ENCODE assay signal across 21 mouse cellular contexts in the genomic region with DNA sequence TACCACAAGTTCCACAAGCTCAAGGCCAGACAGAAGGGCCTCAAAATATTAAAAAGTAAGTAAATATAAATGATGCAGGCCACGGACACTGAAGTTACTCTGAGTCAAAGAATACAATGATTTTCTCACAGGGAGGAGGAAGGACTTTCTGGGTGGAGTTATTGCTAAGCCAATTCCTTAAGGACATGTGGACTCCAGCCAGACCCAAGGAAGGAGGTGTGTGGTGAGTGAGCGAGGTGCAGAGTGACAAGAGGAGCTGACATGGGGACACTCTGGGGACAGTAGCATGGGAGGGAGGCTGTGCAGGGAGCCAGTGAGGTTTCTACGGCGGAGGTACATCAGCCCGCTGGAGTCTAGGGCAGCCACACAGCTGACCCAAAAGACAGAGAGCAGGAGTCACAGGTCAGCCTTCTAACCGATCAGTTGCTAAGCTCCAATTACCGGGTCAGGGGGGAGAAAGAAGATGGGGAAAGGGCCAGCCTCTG. TPM values are rescaled to one million over a fixed set of nuclear protein-coding genes. Genes with fewer than 3 reads are reported as not detected.
DNase-seq lines count a peak whose midpoint lies in the region; ATAC-seq and TF ChIP-seq lines count a peak whose summit lies in the region.
"Had no signal": no experiment of that assay in that cellular context is flagged by ENCODE, and none has a peak within 500 bp of the region (broad histone marks: within the 10 kb centered on the region; RNA-seq: fewer than 3 reads in every experiment).

No protein-coding gene starts in this region.

- no peak overlapping the region for H3K9ac ChIP-seq in hindbrain, embryonic 12.5 days
- H3K9ac ChIP-seq: embryonic facial prominence, embryonic 15.5 days; heart, embryonic 13.5 days; hindbrain, embryonic 13.5 days had no signal

- no peak overlapping the region for H3K27ac ChIP-seq in hindbrain, embryonic 10.5 days
- H3K27ac ChIP-seq in hindbrain, embryonic 12.5 days: no peak overlapping the region
- H3K27ac ChIP-seq: embryonic facial prominence, embryonic 15.5 days; forebrain, embryonic 10.5 days; heart, embryonic 13.5 days; hindbrain, embryonic 13.5 days; hindbrain, postnatal 0 days had no signal

- no peak overlapping the region for H3K4me3 ChIP-seq in hindbrain, embryonic 10.5 days
- no peak overlapping the region for H3K4me3 ChIP-seq in hindbrain, embryonic 12.5 days
- no peak overlapping the region for H3K4me3 ChIP-seq in lung, adult 2 months (replicated peaks; ENCODE audit: extremely low read depth, low read depth, low read length)
- H3K4me3 ChIP-seq: embryonic facial prominence, embryonic 15.5 days; erythroblast, embryonic 14.5 days; forebrain, embryonic 10.5 days; heart, embryonic 13.5 days; hindbrain, embryonic 13.5 days had no signal

- H3K4me2 ChIP-seq in hindbrain, embryonic 12.5 days (replicated peaks): no peak overlapping the region
- H3K4me2 ChIP-seq: embryonic facial prominence, embryonic 15.5 days; heart, embryonic 13.5 days; hindbrain, embryonic 13.5 days had no signal

- H3K9me3 ChIP-seq in hindbrain, embryonic 10.5 days: no peaks in the 10 kb centered on the region
- no peaks in the 10 kb centered on the region for H3K9me3 ChIP-seq in hindbrain, embryonic 12.5 days (replicated peaks)
- H3K9me3 ChIP-seq: embryonic facial prominence, embryonic 15.5 days; forebrain, embryonic 10.5 days; G1E; heart, embryonic 13.5 days; hindbrain, embryonic 13.5 days had no signal

- H3K36me3 ChIP-seq in hindbrain, embryonic 10.5 days: no peaks in the 10 kb centered on the region
- no peaks in the 10 kb centered on the region for H3K36me3 ChIP-seq in hindbrain, embryonic 12.5 days
- H3K36me3 ChIP-seq: embryonic facial prominence, embryonic 15.5 days; forebrain, embryonic 10.5 days; heart, embryonic 13.5 days; hindbrain, embryonic 13.5 days had no signal

- H3K4me1 ChIP-seq in hindbrain, embryonic 10.5 days (replicated peaks): peaks cover 73% of the 10 kb centered on the region
- peaks cover 37% of the 10 kb centered on the region for H3K4me1 ChIP-seq in hindbrain, embryonic 12.5 days
- peaks cover 37% of the 10 kb centered on the region for H3K4me1 ChIP-seq in lung, adult 2 months (ENCODE audit: control insufficient read depth, insufficient read depth, low read length)

- peak; percentile 23 for DNase-seq in hindbrain, embryonic 10.5 days (ENCODE audit: low spot score)
- peak; percentile 26 for DNase-seq in lung, postnatal 14 days
- DNase-seq in lung, adult 2 months: no peak
- DNase-seq in lung, postnatal 36 days: peak; percentile 64
- no peak for DNase-seq in kidney, postnatal 10 days
- DNase-seq in spleen, postnatal 36 days (ENCODE audit: low spot score in 2 of 2): no peak
- DNase-seq: adrenal gland, postnatal 10 days; cerebellum, adult 11-12 months; cerebellum, adult 9-11 months; cerebellum, postnatal 36 days; gastrocnemius, postnatal 10 days; heart, postnatal 36 days had no signal

- no peak for TF ChIP-seq CTCF in lung, adult 2 months (IDR thresholded peaks at IDR 0.05; ENCODE audit: insufficient read depth, low read length)

- peaks cover under 1% of the 10 kb centered on the region; the same call in 1 of the 2 replicates for H3K27me3 ChIP-seq in hindbrain, embryonic 10.5 days (ENCODE audit: insufficient read depth, poor library complexity, severe bottlenecking)
- H3K27me3 ChIP-seq in hindbrain, embryonic 12.5 days: no peaks in the 10 kb centered on the region
- H3K27me3 ChIP-seq: embryonic facial prominence, embryonic 15.5 days; hindbrain, embryonic 13.5 days had no signal

- no peak for ATAC-seq in hindbrain, embryonic 12.5 days (ENCODE audit: low FRiP score)
- ATAC-seq: forebrain, embryonic 14.5 days; hindbrain, postnatal 0 days had no signal

- no peak for TF ChIP-seq POLR2A in lung, adult 2 months (IDR thresholded peaks at IDR 0.05; ENCODE audit: borderline replicate concordance, extremely low read depth, low read depth, low read length)

- WGBS in hindbrain, embryonic 10.5 days: 54% methylated on average over 7 of the region's 7 CpGs
- 61% methylated on average over 7 of the region's 7 CpGs for WGBS in hindbrain, embryonic 12.5 days
- 48% methylated on average over 7 of the region's 7 CpGs for WGBS in lung, adult 2 months

RNA-seq across cellular contexts. Expression of gene Gltp, which starts 4.0 kb away (rescaled TPM):
- polyA plus RNA-seq in hindbrain, embryonic 10.5 days (2016; fragmentation: Nextera tagmentation; extraction: Ambion mirVana): 80.4 and 90.3 TPM in 2 replicates
- 60.5 and 63.3 TPM in 2 replicates for polyA plus RNA-seq in hindbrain, embryonic 12.5 days (2016; fragmentation: Nextera tagmentation; extraction: Ambion mirVana)
- polyA plus RNA-seq in lung, adult 2 months (2012; rRNA removed): 222 and 259 TPM in 2 replicates

RNA-seq across cellular contexts. Expression of gene Tchp, which starts 20.8 kb away (rescaled TPM):
- 17.9 and 20.8 TPM in 2 replicates for polyA plus RNA-seq in hindbrain, embryonic 10.5 days (2016; fragmentation: Nextera tagmentation; extraction: Ambion mirVana)
- 19.6 and 21.1 TPM in 2 replicates for polyA plus RNA-seq in hindbrain, embryonic 12.5 days (2016; fragmentation: Nextera tagmentation; extraction: Ambion mirVana)
- 12.2 and 17.3 TPM in 2 replicates for polyA plus RNA-seq in lung, adult 2 months (2012; rRNA removed)

RNA-seq across cellular contexts. Expression of gene Trpv4, which starts 28.5 kb away (rescaled TPM):
- 0.60 and 0.64 TPM in 2 replicates for polyA plus RNA-seq in hindbrain, embryonic 10.5 days (2016; fragmentation: Nextera tagmentation; extraction: Ambion mirVana)
- 1.3 and 1.5 TPM in 2 replicates for polyA plus RNA-seq in hindbrain, embryonic 12.5 days (2016; fragmentation: Nextera tagmentation; extraction: Ambion mirVana)
- polyA plus RNA-seq in lung, adult 2 months (2012; rRNA removed): 8.8 and 10.1 TPM in 2 replicates

Comparison
In these comparisons a context has a peak if more than half of its experiments do, and no peak if none do; other contexts are left out.
1. DNase-seq: peak in hindbrain, embryonic 10.5 days (single experiment), lung, postnatal 14 days (single experiment) and lung, postnatal 36 days (single experiment); none in lung, adult 2 months (single experiment), kidney, postnatal 10 days (single experiment) and spleen, postnatal 36 days (0 of 2).